Mouse (Mus musculus) liver, adult 2 months (tissue): ENCODE measurements at regions not wholly inside any gene's neighbourhood (a gene's known extent, or its start where the extent isn't known, plus 50 kb on each side); places are given as distances from the start of the nearest gene placed in this dataset.

Experiments
- CTCF ChIP-seq: fragments of 200-500 bp; IDR thresholded peaks from 2 replicates; pipeline ENCODE4 v1.5.1; 2011; ENCODE audit warnings: low read depth, low read length, control low read depth
- POLR2A ChIP-seq: fragments of 200-500 bp; IDR thresholded peaks from 2 replicates; pipeline ENCODE4 v1.6.1; 2011; ENCODE audit warnings: low read length, control low read depth; ENCODE audit not compliant: insufficient read depth; ENCODE audit errors: extremely low read depth

- TF ChIP-seq POLR2A, result no peak
- TF ChIP-seq CTCF, result no peak
Observed at GRCm38 (mm10) chr12:107216119-107216518, 272.3 kb upstream of the 3110018I06Rik start.
